Mouse (Mus musculus): ENCODE results near the gene Entpd2. TPM values are rescaled to one million over a fixed set of nuclear protein-coding genes. Genes with fewer than 3 reads are reported as not detected.

Gene Entpd2
- polyA plus RNA-seq (2014; fragmentation: Illumina TruSeq; extraction: RNeasy Lipid Tissue Mini Kit (QIAGEN cat#74804)): 0.34 TPM

GRCm38 (mm10) chr2:25395721-25396596 lies at the start of gene Entpd2:
Gene Entpd2 (plus strand): TSS chr2:25395874.

GRCm38 (mm10) chr2:25356208-25357079 lies 39.2 kb upstream of the Entpd2 start, which contains the start of gene Dpp7:
Gene Dpp7 (minus strand): TSS chr2:25356359.

GRCm38 (mm10) chr2:25365091-25365761 lies 30.4 kb upstream of the Entpd2 start, which contains the start of gene Uap1l1:
Gene Uap1l1 (minus strand): TSS chr2:25365682.

GRCm38 (mm10) chr2:25371764-25372643 lies 23.7 kb upstream of the Entpd2 start, which contains the start of gene Sapcd2:
Gene Sapcd2 (plus strand): TSS chr2:25372321.

GRCm38 (mm10) chr2:25399051-25399450 lies 3.4 kb downstream of the Entpd2 start, which contains the start of gene Npdc1:
Gene Npdc1 (plus strand): TSS chr2:25399351.

GRCm38 (mm10) chr2:25422587-25423410 lies 27.1 kb downstream of the Entpd2 start, which contains the start of gene Fut7:
Gene Fut7 (plus strand): TSS chr2:25423267.

GRCm38 (mm10) chr2:25428442-25429236 lies 33.0 kb downstream of the Entpd2 start, which contains the start of gene Abca2:
Gene Abca2 (plus strand): TSS chr2:25428703.

Other genes with a start within 250 kb of the Entpd2 start
- gene Nrarp, start 215.1 kb upstream of the Entpd2 start, polyA plus RNA-seq (2014; fragmentation: Illumina TruSeq; extraction: RNeasy Lipid Tissue Mini Kit (QIAGEN cat#74804)): 4.8 TPM
- 2.8 TPM for gene Tor4a, start 199.0 kb upstream of the Entpd2 start, polyA plus RNA-seq (2014; fragmentation: Illumina TruSeq; extraction: RNeasy Lipid Tissue Mini Kit (QIAGEN cat#74804))
- gene Nelfb, start 184.4 kb upstream of the Entpd2 start, polyA plus RNA-seq (2014; fragmentation: Illumina TruSeq; extraction: RNeasy Lipid Tissue Mini Kit (QIAGEN cat#74804)): 4.4 TPM
- not detected for gene Stpg3, start 181.2 kb upstream of the Entpd2 start, polyA plus RNA-seq (2014; fragmentation: Illumina TruSeq; extraction: RNeasy Lipid Tissue Mini Kit (QIAGEN cat#74804))
- gene Fam166a, start 177.1 kb upstream of the Entpd2 start, polyA plus RNA-seq (2014; fragmentation: Illumina TruSeq; extraction: RNeasy Lipid Tissue Mini Kit (QIAGEN cat#74804)): not detected
- 43.8 TPM for gene Tubb4b, start 171.2 kb upstream of the Entpd2 start, polyA plus RNA-seq (2014; fragmentation: Illumina TruSeq; extraction: RNeasy Lipid Tissue Mini Kit (QIAGEN cat#74804))
- not detected for gene Slc34a3, start 161.5 kb upstream of the Entpd2 start, polyA plus RNA-seq (2014; fragmentation: Illumina TruSeq; extraction: RNeasy Lipid Tissue Mini Kit (QIAGEN cat#74804))
- gene Rnf224, start 159.1 kb upstream of the Entpd2 start, polyA plus RNA-seq (2014; fragmentation: Illumina TruSeq; extraction: RNeasy Lipid Tissue Mini Kit (QIAGEN cat#74804)): not detected
- not detected for gene Rnf208, start 153.6 kb upstream of the Entpd2 start, polyA plus RNA-seq (2014; fragmentation: Illumina TruSeq; extraction: RNeasy Lipid Tissue Mini Kit (QIAGEN cat#74804))
- not detected for gene Cysrt1, start 153.4 kb upstream of the Entpd2 start, polyA plus RNA-seq (2014; fragmentation: Illumina TruSeq; extraction: RNeasy Lipid Tissue Mini Kit (QIAGEN cat#74804))
- 0.83 TPM for gene AL732309.1, start 149.0 kb upstream of the Entpd2 start, polyA plus RNA-seq (2014; fragmentation: Illumina TruSeq; extraction: RNeasy Lipid Tissue Mini Kit (QIAGEN cat#74804))
- gene Tmem203, start 140.4 kb upstream of the Entpd2 start, polyA plus RNA-seq (2014; fragmentation: Illumina TruSeq; extraction: RNeasy Lipid Tissue Mini Kit (QIAGEN cat#74804)): not detected
- 0.31 TPM for gene Tprn, start 133.3 kb upstream of the Entpd2 start, polyA plus RNA-seq (2014; fragmentation: Illumina TruSeq; extraction: RNeasy Lipid Tissue Mini Kit (QIAGEN cat#74804))
- 0.80 TPM for gene Ssna1, start 123.4 kb upstream of the Entpd2 start, polyA plus RNA-seq (2014; fragmentation: Illumina TruSeq; extraction: RNeasy Lipid Tissue Mini Kit (QIAGEN cat#74804))
- 7.8 TPM for gene Anapc2, start 123.4 kb upstream of the Entpd2 start, polyA plus RNA-seq (2014; fragmentation: Illumina TruSeq; extraction: RNeasy Lipid Tissue Mini Kit (QIAGEN cat#74804))
- gene Tmem210, start 107.7 kb upstream of the Entpd2 start, polyA plus RNA-seq (2014; fragmentation: Illumina TruSeq; extraction: RNeasy Lipid Tissue Mini Kit (QIAGEN cat#74804)): not detected
- not detected for gene Lrrc26, start 106.0 kb upstream of the Entpd2 start, polyA plus RNA-seq (2014; fragmentation: Illumina TruSeq; extraction: RNeasy Lipid Tissue Mini Kit (QIAGEN cat#74804))
- gene Grin1, start 76.7 kb upstream of the Entpd2 start, polyA plus RNA-seq (2014; fragmentation: Illumina TruSeq; extraction: RNeasy Lipid Tissue Mini Kit (QIAGEN cat#74804)): not detected
- 19.7 TPM for gene Man1b1, start 63.5 kb upstream of the Entpd2 start, polyA plus RNA-seq (2014; fragmentation: Illumina TruSeq; extraction: RNeasy Lipid Tissue Mini Kit (QIAGEN cat#74804))
- 6.6 TPM for gene Dpp7, start 39.5 kb upstream of the Entpd2 start, polyA plus RNA-seq (2014; fragmentation: Illumina TruSeq; extraction: RNeasy Lipid Tissue Mini Kit (QIAGEN cat#74804))
- 0.60 TPM for gene Uap1l1, start 30.2 kb upstream of the Entpd2 start, polyA plus RNA-seq (2014; fragmentation: Illumina TruSeq; extraction: RNeasy Lipid Tissue Mini Kit (QIAGEN cat#74804))
- gene Sapcd2, start 23.6 kb upstream of the Entpd2 start, polyA plus RNA-seq (2014; fragmentation: Illumina TruSeq; extraction: RNeasy Lipid Tissue Mini Kit (QIAGEN cat#74804)): 0.17 TPM
- gene Npdc1, start 3.5 kb downstream of the Entpd2 start, polyA plus RNA-seq (2014; fragmentation: Illumina TruSeq; extraction: RNeasy Lipid Tissue Mini Kit (QIAGEN cat#74804)): 15.0 TPM
- not detected for gene Fut7, start 27.4 kb downstream of the Entpd2 start, polyA plus RNA-seq (2014; fragmentation: Illumina TruSeq; extraction: RNeasy Lipid Tissue Mini Kit (QIAGEN cat#74804))
- 0.77 TPM for gene Abca2, start 32.8 kb downstream of the Entpd2 start, polyA plus RNA-seq (2014; fragmentation: Illumina TruSeq; extraction: RNeasy Lipid Tissue Mini Kit (QIAGEN cat#74804))
- gene Clic3, start 61.0 kb downstream of the Entpd2 start, polyA plus RNA-seq (2014; fragmentation: Illumina TruSeq; extraction: RNeasy Lipid Tissue Mini Kit (QIAGEN cat#74804)): not detected
- gene Paxx, start 65.2 kb downstream of the Entpd2 start, polyA plus RNA-seq (2014; fragmentation: Illumina TruSeq; extraction: RNeasy Lipid Tissue Mini Kit (QIAGEN cat#74804)): 2.4 TPM
- gene Ptgds, start 74.2 kb downstream of the Entpd2 start, polyA plus RNA-seq (2014; fragmentation: Illumina TruSeq; extraction: RNeasy Lipid Tissue Mini Kit (QIAGEN cat#74804)): not detected
- gene Lcn12, start 98.0 kb downstream of the Entpd2 start, polyA plus RNA-seq (2014; fragmentation: Illumina TruSeq; extraction: RNeasy Lipid Tissue Mini Kit (QIAGEN cat#74804)): not detected
- 0.37 TPM for gene Fbxw5, start 104.9 kb downstream of the Entpd2 start, polyA plus RNA-seq (2014; fragmentation: Illumina TruSeq; extraction: RNeasy Lipid Tissue Mini Kit (QIAGEN cat#74804))
- not detected for gene C8g, start 105.8 kb downstream of the Entpd2 start, polyA plus RNA-seq (2014; fragmentation: Illumina TruSeq; extraction: RNeasy Lipid Tissue Mini Kit (QIAGEN cat#74804))
- 0.66 TPM for gene Traf2, start 151.1 kb downstream of the Entpd2 start, polyA plus RNA-seq (2014; fragmentation: Illumina TruSeq; extraction: RNeasy Lipid Tissue Mini Kit (QIAGEN cat#74804))
- gene Edf1, start 162.0 kb downstream of the Entpd2 start, polyA plus RNA-seq (2014; fragmentation: Illumina TruSeq; extraction: RNeasy Lipid Tissue Mini Kit (QIAGEN cat#74804)): 2.4 TPM
- gene Mamdc4, start 179.0 kb downstream of the Entpd2 start, polyA plus RNA-seq (2014; fragmentation: Illumina TruSeq; extraction: RNeasy Lipid Tissue Mini Kit (QIAGEN cat#74804)): not detected
- gene Phpt1, start 179.3 kb downstream of the Entpd2 start, polyA plus RNA-seq (2014; fragmentation: Illumina TruSeq; extraction: RNeasy Lipid Tissue Mini Kit (QIAGEN cat#74804)): 1.1 TPM
- not detected for gene Ajm1, start 185.9 kb downstream of the Entpd2 start, polyA plus RNA-seq (2014; fragmentation: Illumina TruSeq; extraction: RNeasy Lipid Tissue Mini Kit (QIAGEN cat#74804))
- 65.4 TPM for gene Rabl6, start 212.6 kb downstream of the Entpd2 start, polyA plus RNA-seq (2014; fragmentation: Illumina TruSeq; extraction: RNeasy Lipid Tissue Mini Kit (QIAGEN cat#74804))
- not detected for gene Ccdc183, start 221.8 kb downstream of the Entpd2 start, polyA plus RNA-seq (2014; fragmentation: Illumina TruSeq; extraction: RNeasy Lipid Tissue Mini Kit (QIAGEN cat#74804))
- 1.2 TPM for gene Tmem141, start 226.1 kb downstream of the Entpd2 start, polyA plus RNA-seq (2014; fragmentation: Illumina TruSeq; extraction: RNeasy Lipid Tissue Mini Kit (QIAGEN cat#74804))
- 0.66 TPM for gene Fcna, start 232.2 kb downstream of the Entpd2 start, polyA plus RNA-seq (2014; fragmentation: Illumina TruSeq; extraction: RNeasy Lipid Tissue Mini Kit (QIAGEN cat#74804))

All from ovary, adult 10 weeks (tissue).